Mouse (Mus musculus) erythroid progenitor cell, adult 5-6 weeks (primary cell): ENCODE measurements around the gene Exoc6b. TPM values are rescaled to one million over a fixed set of nuclear protein-coding genes. Genes with fewer than 3 reads are reported as not detected.

Experiments used
- ATAC-seq: replicated peaks from 2 replicates; pipeline ENCODE4 v1.8.0; 2016; ENCODE audit warnings: moderate number of reproducible peaks, mild to moderate bottlenecking, moderate TSS enrichment, inconsistent platforms; ENCODE audit not compliant: poor library complexity, low FRiP score, severe bottlenecking
- total RNA-seq, 2 experiments: library from RNA; stranded (forward) in 1 of 2; stranded (reverse) in 1 of 2; fragments of 150-400 nt in 1 of 2; fragments of 186-747, 209-891 nt in 1 of 2; gene quantifications; 2 replicates each; pipeline versions ENCODE4 v1.2.3 to v1.2.4; 2015 to 2017; ENCODE audit warnings: low replicate concordance in 2 of 2

The Exoc6b gene
- total RNA-seq, 2 experiments from 2014 or later = 0.83 to 0.84 TPM

DNA sequence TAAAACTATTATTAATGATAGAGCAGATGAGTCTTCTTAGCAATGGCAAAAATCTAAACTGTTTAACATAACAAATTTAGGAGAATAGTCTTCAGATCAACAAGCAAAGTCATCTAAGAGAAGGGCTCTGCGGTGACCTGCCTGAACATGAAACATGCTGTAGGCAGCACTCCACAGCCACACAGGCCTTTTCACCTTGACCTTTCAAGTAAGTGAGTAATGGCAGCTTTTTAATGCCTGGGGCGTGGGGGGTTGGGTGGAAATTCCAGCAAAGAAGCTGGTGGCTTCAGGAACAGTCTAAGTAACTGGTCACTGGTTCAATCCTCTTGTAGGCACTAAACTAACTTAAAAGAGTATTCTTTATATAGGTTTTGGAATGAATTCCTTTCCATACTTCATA is 58.9 kb downstream of the Exoc6b start:
- no peak for ATAC-seq

DNA sequence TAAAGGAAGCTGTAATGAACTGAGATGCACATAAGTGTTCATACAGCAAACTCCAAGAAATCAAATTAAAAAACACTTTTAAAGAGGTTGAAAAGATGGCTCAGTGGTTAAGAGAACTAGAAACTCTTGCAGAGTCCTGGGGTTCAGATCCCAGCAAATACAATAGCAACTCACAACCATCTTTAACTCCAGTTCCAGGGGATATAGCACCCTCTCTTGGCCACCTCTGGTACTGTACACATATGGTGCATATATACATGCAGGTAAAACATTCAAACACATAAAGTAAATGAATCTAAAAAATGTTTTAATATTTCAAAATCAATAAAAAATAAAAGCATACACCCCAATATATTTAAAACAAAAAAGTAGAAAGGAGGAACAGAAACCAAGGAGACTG is 73.9 kb downstream of the Exoc6b start:
- ATAC-seq = no peak

DNA sequence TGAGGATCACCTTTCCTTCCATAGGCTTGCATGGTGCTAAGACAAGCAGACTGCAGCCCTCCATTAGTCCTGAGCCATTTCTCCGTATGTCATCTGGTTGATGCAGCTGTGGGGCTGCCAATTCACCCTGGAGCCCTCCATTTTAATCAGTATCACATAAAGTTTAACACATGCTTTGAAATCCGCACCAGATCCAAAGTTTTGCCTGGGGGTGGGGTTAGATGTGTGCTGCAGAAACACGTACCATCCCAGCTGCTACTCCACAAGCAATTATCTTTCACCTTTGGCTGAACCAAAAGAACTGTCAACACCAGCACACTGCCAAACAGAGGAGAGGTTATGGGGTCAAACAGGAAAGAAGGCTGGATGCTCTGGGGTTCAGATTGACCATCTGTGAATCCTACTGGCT is 92.7 kb downstream of the Exoc6b start:
- ATAC-seq = no peak

DNA sequence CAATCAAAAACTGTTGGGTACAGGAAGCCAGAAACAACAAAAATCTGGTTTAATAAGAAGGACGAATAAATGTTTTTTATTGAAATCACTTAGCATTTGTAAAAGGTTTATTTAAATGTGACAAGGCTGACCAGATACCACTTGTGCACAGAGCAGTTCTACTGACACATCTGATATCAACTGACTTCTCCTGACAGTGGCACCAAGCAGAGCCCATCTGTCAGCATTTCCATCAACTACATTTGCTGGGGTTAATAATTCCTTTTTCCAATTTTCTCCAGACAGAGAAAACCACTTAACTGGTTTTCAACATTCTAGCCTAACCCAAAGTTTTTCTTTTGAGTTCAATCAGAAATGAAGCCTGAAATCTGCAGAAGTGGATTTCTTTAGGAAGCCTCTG is 100.8 kb downstream of the Exoc6b start:
- ATAC-seq = no peak

DNA sequence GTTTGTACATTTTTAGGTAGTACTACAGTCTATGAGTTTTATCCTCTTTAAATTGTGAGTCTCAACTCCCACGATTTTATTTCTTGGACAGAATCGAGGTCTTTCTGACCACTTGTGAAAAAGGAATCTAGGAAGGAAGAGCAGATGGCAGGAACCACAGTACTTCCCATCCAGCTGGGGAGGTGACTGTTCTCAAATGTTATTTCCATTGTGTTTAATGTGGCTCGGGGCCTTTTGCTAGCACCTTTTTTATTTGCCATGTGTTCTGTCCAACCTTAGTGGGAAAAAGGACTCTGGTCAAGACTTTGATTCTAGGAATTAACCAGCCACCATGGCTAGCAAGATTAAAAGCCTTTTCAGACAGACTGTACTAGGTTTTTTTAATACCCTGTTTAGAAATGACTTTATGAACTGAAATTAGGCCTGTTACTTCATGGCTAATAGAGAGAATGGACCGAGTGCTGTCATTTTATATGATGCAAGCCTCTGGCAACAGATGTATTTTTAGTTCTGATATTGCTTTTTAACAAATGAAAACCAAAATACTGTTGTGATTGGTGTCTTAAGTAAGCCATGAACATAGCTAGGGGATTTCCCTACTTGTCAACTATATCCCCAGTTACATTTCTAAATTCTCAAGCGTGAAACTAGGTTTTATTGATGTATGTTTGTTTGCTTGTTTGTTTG is 104.4 kb downstream of the Exoc6b start:
- no peak for ATAC-seq

DNA sequence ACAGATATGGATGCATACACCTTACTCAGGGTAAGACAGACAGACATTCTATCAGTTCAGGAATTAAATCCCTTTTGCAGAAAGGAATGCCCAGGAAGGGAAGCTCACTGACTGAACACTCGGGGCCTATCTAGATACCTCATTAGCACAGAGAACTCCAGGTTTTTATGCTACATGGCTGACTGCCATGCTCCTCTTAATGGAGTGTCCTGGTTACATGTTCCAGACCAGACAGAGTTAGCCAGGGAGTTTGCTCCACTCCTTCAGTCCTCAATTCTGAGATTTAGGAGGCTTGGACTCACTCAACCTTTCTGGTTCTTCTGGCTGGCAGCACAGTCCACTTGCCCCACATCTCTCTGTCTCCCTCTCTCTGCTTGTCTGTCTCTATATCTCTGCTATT is 106.3 kb downstream of the Exoc6b start:
- ATAC-seq = no peak

DNA sequence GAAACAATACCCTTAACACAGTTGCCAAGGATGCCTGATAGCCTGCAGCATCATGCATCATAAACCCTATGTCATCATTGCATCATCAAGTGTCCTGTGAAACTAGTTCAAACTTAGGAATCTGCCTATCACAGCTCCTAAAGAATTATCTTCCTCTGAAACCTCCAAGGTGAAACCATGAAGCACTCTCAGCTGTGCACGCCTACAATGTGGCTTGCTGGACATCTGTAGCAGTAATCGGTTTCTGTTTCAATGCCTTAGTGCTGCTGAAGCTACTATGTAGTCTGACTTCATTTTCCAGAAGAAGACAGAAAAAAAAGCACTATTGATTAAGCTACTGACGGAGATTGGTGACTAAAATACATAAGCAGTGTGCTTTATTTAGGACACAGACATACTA is 107.5 kb downstream of the Exoc6b start:
- ATAC-seq = no peak

DNA sequence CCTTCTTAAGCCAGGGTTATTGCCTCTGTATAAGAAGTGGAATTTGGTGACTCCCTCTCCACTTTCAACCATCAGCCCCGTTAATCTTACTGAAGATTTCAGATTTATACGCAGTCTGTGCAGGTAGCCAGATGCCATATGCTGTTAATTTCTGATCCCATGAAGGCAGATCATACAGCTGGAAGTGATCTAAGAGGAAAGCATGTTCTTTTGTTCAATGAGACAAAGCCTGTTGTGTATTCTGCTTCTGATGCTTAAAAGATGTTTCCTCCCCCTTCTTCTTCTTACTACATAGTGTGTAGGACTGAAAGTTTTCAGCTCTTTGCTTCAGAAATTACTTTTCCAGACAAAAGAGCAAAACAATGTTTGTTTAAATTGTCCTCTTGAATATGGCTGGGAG is 109.8 kb downstream of the Exoc6b start:
- ATAC-seq = no peak

DNA sequence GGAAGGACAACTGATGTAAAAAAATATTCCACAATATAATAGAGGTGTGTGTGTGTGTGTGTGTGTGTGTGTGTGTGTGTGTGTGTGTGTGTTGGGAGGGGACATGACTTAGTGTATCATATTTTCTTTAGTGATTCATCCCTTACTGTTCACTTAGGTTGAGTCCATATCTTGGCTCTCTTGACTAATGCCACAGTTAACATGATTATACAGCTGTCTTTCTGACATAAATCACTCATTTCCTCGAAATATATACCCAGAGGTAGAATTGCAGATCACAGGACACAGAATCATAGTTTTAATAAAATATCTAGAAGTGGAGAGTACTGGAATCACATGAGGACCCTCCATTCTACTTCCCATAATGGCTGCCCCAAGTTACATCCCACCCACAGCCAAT is 117.7 kb downstream of the Exoc6b start:
- no peak for ATAC-seq

DNA sequence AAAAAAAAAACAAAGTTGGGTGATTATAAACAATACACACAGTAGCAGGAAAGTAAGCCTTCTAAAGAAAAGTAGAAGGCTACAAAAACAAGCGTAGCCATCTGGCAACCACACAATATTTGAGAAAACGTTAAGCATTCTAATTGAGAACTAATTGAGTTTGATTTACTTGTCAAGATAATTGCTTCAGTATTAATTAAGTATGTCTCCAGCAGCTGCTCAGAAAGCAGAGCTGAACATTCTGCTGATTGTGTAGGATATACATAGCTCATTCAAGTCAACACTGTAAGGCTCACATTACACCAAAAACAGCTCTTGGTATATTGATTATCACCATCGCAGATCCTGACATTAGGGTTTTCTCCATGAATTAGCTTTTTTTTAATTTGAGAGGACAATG is 122.7 kb downstream of the Exoc6b start:
- no peak for ATAC-seq

DNA sequence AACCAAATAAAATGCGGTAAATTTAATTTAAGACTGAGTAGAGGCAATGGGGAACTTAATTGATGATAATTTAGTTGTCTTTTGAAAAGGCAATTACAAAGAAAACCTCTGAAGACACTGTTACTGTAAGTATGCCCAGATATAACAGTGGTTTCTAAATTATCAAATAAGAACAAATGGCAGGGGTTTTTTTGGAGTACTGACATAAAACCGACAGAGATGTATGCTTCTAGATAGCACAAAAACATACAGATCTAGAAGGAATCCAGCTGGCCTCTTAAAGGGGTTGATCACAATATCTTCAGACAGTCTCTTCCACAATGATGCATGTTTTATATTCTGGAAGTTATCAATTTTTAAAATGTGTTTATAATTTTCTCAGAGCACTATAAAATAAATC is 123.2 kb downstream of the Exoc6b start:
- ATAC-seq = no peak

DNA sequence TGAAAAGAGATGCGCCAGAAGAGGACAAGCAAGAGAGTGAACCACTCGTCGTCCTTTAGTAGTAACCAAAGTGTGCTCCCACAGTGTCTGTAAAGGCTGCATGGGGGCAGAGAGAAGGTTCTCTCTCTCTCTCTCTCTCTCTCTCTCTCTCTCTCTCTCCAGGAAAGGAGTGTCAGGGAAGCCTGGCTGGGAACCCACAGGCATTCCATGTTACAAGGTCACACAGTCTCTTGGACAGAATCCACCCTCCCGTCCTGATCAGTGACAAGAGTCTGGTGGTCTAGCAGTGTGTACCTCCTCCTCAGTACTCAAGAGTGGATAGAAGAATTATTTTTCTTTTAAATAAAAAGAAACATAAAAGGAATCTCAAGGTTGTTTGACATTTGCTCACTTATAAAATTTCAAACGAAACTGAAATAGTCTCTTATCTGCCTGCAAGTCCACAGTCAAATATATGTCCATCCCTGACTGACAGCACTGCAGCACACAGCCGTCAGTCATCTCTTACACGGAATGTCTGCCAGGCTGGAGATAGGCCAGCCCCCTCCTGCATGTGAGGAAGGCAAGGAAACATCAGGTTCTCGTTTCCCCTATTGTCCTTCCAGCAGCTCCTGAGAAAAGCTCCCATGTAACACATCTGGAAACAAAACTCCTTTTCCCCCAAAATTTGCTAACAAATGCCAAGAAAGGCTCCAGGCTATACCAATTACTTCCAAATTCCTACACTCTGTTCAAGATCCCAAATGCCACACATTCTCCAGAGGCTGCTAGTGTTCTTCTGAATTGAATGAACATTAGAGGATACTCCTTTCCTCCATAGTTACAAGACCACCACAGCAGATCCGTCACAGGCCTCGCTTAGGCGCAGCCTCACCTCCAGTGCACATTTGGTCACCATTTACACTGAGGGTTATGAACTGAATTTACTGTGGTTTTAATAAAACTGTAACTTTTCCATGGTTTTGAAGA is 136.1 kb downstream of the Exoc6b start:
- ATAC-seq = no peak

DNA sequence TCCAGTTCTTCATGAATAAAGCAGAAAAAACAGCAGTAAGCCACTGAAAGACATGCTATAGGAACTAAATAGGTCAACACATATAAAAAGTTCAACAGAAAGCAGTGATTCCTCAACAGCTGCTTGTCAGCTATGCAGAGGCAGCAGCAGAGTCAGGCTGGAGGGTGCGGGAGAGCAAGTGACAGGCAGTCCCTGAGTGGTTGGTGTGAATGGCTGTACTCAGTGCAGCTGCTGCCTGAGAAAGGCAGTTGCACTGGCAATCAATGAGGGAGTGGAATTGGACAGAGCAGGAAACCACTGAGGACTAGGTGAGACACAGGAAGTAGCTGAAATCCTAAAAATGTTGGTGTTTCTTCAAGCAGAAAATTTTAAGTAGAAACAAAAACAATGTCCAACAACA is 138.3 kb downstream of the Exoc6b start:
- no peak for ATAC-seq

DNA sequence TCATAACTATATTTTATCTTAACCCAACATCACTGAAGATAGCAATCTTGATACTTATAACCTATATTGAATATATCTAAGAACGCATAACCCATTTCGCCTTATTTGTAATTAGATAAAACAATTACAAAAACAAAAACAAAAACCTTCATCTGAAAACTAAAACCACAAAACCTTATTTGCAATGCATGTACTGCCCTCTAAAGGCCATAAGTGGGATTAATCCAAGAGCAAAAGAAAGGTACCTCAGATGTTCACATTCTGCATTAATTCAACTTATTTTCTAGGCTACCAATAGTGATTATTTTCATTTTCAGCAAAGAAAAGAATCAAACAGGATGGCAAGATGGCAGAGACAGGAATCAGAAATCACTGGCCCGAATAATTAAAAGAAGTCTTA is 143.2 kb downstream of the Exoc6b start:
- ATAC-seq = no peak

DNA sequence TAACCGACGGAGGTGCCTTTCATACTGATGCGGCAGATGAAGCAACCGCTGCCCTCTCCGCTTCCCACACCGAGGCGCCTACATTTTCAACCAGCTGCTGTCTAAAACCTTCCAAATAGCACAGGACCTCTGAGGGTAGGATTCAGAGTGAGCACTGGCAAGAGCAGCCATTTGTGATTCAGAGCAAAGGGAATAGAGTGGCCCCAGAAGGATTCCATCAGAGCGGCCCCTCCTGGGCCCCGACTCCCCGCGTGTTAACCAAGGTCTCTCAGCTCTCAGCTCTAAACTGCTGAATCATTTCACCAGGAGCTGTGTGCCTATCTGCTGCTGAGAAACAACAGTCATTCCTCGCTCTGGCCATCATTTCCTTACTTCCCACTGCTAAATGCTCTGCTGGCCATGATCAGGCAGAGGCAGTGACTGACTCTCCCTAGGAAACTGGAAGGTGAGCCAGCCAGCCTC is 145.5 kb downstream of the Exoc6b start:
- ATAC-seq = peak; percentile 79

DNA sequence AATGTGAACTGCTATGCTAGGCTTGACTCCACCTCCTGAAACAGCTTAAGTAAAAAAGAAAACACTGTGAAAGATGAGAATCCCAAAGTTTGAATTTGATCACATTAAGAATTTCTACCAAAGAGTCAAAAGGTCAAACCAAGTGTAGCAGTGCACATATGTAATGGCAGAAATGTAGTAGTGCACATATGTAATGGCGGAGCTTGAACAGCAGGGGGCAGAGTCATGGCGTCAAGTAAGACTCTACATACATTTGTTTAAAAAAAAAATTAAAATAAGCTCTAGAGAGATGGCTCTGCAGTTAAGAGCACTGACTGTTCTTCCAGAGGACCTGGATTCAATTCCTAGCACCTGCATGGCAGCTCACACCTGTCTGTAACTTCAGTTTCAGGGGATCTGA is 153.0 kb downstream of the Exoc6b start:
- no peak for ATAC-seq

DNA sequence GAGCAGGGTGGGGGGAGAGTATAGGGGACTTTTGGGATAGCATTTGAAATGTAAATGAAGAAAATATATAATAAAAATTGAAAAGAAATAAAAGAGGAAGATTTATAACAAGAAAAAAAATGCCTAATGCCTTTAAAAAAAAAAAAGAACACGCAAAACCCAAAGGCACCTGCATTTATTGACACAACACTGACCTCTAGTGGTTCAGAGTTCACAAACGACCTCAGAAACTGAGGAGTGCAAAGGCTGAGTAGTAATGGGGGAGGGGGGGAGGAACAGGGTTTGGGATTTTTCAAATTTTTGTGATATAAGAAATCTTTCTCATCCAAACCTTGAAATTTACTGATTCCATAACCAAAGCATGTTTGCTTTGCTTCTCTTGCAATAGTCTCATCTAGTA is 156.9 kb downstream of the Exoc6b start:
- no peak for ATAC-seq

DNA sequence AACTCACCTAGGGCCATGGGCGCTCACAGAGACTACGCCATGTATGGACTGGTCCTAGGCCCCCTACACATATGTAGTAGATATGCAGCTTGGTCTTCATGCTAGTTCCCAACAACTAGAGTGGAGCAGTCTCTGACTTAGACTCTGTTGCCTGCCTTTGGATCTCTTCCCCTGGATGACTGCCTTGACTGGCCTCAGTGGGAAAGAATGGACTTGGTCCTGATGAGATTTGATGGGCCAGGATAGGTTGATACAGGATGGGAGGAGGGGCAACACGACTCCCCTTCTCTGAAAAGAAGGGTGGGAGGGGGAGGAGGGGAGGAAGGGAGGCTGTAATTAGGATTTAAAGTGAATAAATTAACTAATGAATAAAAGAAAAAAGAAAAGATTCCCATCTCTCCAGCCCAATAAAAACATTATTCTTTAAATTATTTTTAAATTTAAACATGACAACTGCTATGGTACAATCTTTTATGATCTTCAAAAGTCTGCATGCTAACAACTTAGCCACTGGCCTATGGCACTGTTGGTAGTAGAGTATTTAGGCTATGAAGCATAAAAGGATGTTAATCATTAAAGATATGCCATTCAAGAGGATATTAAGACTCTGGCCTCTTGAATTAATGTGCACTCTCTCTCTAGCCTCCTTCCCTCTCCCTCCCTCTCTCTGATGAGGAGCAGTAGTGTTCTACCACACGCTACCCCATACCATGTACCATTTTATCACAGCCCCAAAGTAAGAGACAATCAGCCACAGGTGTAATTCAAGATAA is 170.1 kb downstream of the Exoc6b start:
- no peak for ATAC-seq

DNA sequence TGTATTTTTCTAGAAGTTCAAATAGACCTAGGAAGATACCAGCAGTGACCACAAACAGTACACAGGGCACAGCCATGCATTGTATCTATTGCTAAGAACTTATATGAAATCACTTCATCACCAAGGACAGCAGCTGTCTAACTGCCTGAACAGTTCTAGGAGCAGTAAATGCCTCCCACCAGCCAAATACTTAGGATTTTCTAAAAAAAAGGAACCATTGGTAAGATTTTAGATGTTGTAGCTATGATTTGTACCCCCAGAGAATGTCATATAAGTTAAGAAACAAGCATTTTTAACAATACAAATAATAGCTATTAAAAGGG is 175.6 kb downstream of the Exoc6b start:
- ATAC-seq = no peak

DNA sequence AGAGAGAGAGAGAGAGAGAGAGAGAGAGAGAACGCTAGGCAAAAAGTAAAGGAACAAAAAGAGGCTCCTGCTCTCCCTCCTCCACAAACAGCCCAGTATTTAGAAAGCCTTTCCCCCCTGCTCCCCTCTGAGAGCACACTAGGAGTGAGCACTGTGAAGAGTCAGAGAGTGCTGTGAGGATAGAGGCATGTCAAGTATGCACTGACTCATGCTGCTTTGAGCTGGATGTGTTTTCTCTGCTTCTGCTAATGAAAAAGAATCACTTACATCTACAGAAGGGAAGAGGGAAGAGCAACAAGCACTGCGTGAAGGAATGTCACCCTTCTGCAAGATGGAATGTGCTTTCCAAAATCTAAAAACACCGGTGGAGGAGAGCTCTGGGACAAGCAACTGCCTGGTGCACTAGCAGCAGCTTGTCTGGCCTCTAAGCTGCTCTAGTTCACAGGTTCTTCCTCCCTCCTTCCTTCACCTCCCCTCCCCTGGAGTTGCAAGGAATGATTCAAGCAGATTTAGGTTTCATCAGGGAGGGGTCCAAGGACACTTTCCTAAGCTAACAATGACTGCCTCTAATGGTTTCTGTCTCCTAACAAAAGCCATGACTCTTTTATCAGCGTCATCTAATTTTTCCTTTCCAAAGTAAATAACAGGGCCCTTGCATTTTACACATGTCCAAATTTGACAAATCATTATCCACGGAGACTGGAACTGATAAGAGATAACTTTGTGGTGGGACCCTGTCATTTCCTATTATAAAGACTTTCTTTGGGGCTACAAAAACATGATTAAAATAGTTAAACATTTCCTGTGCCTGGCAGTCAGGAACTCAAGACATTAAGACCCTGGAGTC is 176.2 kb downstream of the Exoc6b start:
- no peak for ATAC-seq
